Mouse (Mus musculus) spleen, embryonic (tissue): Measurements from ENCODE around the gene Inpp5f.

Experiments used
- CTCF ChIA-PET: fragments of 350-600 bp; sonication (Branson Sonifier 250); formaldehyde crosslinking; loops from one replicate; lab custom pipeline; 2022; lab: Charles Lee

The Inpp5f gene

DNA sequence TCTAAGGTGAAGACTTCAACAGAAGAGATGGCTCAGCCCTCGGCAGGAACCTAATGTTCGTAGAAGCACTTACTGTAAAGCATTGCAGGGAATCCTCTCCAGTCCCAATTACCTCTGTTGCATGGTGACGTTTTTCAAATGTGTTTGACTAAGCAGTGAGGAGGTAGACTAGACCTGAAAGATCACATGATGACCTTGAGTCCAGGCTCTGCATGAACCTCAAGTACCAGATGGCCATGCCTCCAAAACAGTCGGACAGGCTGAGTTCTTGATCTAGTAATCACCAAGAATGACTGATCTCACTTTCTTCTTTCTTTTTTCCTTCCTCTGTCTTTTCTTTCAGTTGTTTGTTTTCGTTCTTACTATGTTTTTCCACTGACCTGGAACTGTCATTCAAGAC lies 31.3 kb downstream of the Inpp5f start:
- CTCF ChIA-PET: no interaction called here

DNA sequence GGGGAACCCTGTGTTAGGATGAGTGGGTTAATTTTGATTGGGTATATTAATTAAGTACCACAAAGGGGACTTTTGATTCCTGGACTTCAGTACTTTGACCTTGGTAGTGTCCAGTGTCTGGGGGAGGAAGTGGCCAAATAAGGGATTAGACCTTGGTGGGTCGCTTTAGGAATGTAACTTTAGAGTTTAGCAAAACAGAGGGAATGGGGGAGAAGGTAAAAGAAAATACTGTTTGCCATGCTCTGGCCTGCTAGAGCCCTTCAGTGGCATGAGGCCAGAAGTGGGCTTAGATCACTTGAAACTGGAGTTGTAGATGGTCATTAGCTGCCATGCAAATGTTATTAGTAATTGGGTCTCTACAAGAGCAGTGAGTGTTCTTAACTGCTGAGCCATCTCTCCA lies 45.8 kb downstream of the Inpp5f start:
- CTCF ChIA-PET: no interaction called here

DNA sequence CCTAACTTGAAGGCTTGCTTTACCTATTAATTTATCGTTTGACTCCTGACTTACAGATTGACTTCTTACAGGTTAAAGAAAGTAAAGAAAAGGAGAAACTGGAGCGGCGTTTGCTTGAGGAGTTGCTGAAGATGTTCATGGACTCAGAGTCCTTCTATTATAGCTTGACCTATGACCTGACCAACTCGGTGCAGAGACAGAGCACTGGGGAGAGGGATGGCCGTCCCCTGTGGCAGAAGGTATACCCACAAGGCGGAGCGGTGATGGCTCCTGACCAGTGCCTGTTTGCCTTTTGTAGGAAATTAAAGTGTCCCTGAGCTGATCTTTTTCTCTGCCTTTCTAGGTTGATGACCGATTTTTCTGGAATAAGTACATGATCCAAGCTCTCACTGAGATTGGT lies 52.8 kb downstream of the Inpp5f start:
- CTCF ChIA-PET: no interaction called here

DNA sequence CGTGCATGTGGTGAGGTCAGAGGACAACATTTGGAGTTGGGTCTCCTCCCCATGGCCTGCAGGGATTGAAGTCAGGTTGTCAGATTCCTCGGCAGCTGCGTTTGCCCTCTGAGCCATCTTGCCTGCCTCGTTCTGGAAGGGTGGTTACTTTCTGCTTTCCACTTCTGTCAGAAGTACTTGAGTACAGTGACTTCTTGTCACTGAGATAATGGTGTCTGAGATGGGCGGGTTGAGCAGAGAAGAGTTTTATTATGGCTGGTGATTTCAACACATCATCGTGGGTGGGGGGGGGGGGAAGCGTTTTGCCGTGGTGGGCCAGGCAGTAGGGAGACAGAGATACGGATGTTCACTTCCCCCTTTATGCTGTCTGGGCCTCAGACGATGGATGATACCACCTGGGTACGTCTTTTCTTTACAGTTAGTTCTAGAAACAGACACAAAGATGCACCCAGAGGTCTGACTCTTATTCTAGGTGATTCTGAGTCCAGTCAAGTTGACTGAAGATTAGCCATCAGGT lies 53.8 kb downstream of the Inpp5f start:
- CTCF ChIA-PET: interaction anchor here (0.6 kb wide), 1 partner anchor 43 kb away, joined by 15 read pairs; no protein-coding TSS in a partner anchor

DNA sequence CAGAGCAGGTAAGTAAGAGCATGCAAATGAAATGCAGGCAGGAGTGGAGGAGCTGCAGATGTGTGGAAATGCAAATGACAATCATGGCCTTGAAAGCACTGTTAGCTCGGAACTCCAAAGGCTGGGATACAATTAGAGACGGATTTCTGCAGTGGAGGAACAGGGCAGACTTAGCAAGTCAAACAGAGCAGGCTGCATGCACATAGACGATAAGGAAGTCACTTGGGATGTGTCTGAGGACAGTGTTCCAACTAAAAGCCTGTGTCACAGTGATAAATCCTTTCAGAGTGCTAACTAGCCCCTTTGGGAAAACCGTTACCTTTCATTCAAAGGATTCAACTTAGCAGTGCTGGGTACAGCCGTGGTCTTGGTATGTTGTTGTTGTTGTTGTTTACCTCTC lies 56.7 kb downstream of the Inpp5f start:
- CTCF ChIA-PET: no interaction called here

DNA sequence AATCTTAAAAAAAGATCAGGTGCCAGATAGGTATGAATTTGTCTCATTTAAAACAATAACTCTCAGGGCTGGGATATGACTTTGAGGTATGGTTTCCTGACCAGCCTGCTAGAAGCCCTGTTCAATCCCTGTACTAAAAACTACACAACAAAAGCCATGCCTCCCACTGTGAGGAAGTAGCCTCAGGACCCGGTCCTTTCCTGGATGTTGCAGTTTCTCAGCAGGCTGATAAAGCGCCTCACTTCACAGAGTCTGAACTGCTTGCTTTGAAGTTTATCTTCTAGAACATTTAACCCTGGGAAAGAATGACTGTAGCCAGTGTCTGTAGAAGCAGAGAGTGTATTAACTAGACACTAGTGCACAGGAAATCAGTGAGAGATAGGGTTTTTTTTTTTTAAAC lies 57.7 kb downstream of the Inpp5f start:
- CTCF ChIA-PET: no interaction called here

DNA sequence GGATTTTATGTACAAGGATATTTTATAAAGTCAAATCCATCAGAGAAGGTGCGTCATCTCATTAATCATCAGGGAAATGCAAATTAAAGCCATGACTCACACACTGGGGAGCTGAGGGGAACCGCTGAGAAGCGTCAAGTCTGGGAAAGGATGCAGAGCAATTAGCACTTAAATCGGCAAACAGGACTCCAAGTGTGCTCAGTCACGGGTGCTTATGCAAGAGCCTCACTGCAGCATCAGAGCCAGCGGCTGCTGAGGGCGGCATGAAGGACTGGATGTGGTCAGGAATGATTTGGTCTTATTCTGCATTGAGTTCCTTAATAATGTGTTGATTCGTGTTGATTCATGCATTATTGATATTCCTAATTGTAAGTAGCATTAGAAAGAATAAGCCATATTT lies 60.8 kb downstream of the Inpp5f start:
- CTCF ChIA-PET: no interaction called here

DNA sequence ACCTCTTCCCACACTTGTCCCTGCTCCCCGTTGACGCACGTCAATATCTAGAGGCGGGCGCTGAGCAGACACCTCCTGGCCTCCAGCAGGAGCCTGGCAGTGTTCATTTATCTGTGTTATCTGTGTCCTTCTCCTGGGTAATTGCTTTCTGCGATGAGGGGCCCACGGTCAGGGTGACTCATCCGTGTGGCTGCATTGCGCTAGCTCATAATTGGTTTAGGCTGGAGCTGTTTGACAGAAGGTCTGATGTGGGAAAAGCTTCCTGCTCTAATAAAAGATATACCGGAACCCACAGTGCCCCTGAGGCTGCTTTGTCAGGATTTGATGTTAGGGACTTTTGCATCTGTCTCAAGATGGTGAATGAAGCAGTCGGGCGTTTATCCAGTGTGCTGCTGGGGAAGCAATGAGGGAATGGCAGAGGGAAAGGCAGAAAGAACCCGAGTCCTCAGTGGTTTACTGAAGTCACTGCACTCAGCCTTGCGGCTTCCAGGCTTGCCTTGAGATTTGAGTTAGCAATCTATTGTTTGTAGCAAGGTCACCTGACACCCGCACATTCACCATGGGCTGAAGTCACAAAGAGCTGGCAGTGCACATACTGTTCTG lies 61.4 kb downstream of the Inpp5f start:
- CTCF ChIA-PET: no interaction called here

DNA sequence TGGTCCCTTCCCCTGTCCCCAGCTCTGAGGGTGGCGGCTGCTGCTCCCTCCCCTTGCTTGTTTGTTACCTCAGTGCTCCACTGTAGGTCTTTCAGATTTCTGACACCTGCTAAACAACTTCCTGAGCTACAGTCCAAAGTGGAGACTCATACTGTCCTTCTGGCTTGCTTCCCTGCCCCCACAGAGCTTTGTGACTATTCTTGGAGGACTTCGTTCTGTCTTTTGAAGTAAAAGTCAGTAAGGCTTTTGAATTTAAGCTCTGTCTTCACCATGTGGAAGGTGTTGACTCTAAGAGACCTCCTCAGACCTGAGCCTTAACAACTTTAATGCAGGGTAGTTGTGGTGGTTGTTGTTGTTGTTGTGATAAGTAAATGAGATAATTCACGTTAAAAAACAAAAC lies 67.4 kb downstream of the Inpp5f start:
- CTCF ChIA-PET: no interaction called here

DNA sequence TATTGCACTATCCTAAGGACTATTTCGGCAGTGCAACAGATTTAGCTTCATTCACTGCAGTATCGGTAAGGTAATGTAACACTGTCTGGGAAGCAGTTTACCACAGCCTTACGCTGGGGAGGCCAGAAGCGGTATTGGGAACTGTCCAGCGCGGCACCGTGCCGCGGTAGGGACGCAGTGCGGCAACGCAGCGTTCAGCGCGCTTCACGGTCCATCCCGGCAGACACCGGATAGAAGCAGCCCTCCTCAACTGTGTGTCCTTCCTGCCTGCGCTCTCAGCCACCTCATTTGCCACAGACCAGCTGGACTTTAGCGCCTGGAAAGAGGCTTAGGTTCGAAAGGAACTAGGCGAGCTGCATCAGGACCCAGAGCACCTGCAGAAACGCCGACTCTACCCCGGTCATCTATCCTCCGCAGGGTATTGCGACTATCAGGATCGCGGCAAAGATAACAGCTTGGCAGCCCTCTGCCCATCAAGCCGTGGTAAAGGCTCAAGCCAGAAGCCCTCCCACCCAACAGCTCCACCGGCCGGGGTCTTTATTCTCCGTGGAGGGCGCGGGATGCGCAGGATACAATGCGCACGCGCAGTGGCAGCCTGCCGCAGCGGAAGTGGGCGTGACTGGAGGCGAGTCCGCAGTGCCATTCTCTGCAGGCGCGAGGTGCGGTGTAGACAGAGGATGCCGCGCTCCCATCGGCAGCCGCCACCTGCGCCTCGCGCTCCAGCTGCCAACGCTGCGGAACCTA lies 76.9 kb downstream of the Inpp5f start:
- CTCF ChIA-PET: interaction anchor here (0.5 to 0.6 kb wide), 2 partner anchors 12 to 220 kb away, joined by 15 read pairs; no protein-coding TSS in a partner anchor

DNA sequence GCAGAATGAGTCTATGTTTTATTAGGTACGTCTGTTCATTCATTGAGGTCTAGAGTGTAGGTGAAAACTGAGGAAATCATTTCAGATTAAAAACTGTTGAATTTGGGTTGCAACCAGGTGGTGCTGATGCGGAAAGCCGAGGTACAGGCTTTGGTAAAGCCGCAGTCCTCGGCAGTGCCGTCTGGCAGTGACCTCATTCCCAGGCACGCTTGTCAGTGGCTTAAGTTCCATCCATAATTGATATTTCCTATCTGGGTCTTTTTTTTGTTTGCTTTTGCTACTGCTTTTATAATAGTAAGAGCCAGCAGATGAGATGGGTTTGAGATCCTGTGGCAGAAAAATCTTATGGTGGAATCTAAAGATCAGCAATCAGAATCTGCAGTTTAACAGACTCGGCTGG lies 78.2 kb downstream of the Inpp5f start:
- CTCF ChIA-PET: no interaction called here

DNA sequence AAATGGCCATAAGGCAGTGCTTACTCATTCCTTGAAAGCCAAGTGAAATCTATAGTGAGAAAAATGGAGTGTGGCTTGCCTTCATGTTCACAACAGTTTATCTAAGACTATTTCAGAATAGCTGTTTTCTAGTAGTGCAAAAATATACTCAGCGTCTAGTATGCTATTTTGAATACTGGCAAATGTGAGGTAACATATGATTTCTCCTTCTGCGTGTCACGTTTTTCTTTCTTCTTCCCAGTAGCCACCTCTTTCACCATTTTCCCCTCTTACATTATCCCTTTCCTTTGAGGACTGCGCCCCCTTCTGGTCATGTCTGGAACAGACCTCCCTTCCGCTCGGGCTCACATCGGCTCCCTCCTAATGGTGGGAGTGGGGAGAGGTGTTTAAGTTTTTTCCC lies 78.9 kb downstream of the Inpp5f start:
- CTCF ChIA-PET: interaction anchor here (0.7 kb wide), 1 partner anchor 318 kb away, joined by 3 read pairs; no protein-coding TSS in a partner anchor

DNA sequence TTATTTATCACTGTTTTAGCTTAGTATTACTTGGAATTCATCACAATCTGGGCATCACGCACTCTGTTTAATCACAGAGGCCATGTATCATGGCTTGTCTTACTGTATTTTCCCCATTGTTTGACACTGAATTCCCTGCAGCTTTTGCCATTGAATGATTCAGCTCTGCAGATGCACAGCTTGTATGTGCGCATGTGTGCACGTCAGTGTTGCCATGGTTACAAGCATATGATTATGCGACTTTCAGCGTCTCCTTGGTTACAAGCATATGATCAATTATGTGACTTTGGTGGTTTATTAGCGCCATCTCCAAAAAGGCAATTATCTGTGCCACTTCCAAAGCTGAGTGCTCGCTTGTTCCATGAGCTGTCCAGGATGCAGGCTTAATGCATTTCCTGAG lies 79.7 kb downstream of the Inpp5f start:
- CTCF ChIA-PET: interaction anchor here (0.7 kb wide), 1 partner anchor 319 kb away, joined by 3 read pairs; no protein-coding TSS in a partner anchor

DNA sequence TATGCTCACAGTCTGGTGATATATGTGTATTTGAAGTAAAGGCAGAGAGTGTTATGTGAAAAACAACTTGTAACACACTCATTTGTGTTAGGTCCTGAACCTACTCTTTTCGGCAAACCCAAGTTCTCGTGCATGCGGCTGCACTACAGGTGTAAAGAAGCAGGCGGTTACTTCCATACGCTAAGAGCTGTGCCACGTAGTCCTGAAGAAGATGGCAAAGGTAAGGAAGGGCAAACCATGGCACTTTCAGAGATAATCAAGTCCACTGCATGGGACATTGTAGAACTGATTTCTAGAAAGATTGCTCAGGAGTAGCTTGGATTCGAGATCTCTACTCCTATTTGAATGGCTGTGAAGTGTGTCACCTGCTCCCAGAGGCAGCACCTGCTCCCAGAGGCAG lies 81.0 kb downstream of the Inpp5f start:
- CTCF ChIA-PET: interaction anchor here (0.7 kb wide), 1 partner anchor 130 kb away, joined by 3 read pairs; no protein-coding TSS in a partner anchor

DNA sequence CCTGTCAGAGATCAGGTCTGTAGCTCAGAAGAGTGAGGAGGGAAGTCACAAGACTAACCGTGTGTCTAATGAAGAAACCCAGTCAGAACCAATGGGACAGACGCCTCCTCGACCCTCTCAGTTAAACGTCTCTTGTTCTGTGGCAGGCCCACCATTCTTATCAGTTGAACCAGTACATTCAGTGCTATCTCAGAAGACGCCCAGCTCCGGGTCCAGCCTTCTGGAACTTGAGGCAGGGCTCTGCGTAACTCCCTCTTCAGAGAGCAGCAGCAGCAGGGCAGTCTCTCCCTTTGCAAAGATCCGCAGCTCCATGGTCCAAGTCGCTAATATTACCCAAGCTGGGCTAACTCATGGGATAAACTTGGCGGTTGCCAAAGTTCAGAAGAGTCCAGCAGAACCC lies 83.7 kb downstream of the Inpp5f start:
- CTCF ChIA-PET: no interaction called here

DNA sequence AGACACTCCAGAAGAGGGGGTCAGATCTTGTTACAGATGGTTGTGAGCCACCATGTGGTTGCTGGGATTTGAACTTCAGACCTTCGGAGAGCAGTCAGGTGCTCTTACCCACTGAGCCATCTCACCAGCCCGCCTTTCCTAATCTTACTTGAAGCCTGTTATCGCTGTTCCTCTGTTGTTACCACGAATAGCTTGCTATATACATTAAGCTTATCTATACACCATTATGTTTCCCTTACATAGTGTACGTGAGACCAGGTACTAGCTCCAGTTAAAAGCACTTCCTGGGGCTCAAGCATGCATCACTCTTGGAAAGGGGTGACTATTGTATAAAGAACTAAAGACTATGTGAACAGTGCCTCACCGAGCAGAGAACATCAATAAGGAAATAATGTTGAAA lies 88.8 kb downstream of the Inpp5f start:
- CTCF ChIA-PET: interaction anchor here (0.7 kb wide), 1 partner anchor 12 kb away, joined by 15 read pairs; no protein-coding TSS in a partner anchor

DNA sequence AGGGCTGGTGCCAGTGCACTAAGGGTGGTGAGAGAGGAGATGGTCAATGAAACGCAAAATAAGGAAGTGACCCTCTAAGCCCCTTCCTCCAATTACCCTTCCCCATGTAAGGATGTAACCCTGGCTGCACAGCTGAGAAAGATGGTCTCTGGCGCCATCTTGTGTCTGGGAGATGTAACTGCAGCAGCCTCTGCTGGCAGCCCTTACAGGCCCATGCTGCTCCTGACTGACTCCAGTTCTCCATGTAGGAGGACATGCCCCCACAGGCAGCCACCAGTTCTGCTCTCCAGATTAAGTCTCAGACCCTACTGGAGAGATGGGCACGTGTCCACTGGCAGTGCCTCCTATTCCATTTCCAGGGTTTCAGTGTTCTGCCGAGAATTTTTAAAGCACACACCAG lies 94.6 kb downstream of the Inpp5f start:
- CTCF ChIA-PET: interaction anchor here (0.6 kb wide), 1 partner anchor 567 kb away, joined by 6 read pairs; no protein-coding TSS in a partner anchor

DNA sequence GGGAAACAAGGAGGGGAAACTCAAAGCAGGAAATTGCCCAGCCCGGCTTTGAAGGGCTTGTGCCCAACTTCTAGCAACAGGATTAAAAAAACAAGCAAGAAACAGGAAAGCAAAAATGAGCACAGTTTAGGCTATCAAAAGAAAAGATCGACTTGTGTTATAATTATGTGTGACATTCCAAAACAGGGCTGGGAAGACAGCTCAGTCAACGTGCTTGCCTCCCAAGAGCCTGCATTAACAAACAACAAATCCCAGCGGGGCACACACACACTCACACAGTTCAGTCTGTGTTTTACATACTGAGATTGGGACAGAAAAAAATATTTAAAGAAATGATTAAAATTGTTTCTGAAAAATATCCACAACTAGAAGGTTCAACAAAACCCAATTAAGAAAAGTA lies 106.9 kb downstream of the Inpp5f start:
- CTCF ChIA-PET: no interaction called here

DNA sequence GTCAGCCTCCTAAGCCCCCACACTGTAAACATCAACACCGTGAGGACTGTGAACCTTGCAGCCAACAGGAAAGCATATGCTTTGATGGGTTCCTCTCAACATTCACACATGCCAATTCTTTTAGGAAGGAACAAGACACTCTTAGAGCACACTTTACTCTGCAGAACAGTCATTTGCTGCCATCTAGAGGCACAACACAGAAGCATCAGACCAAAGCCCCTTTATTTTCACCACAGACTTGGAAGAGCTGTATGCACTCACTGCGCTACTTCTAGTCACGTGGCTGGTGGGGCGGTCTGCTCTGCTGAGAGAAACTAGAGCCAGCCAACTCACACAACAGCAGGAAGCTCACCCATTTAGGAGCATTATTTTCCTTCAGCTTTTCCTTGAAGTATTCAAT lies 113.6 kb downstream of the Inpp5f start:
- CTCF ChIA-PET: interaction anchor here (1.0 to 1.1 kb wide), 2 partner anchors 13 to 15 kb away, joined by 3 read pairs; no protein-coding TSS in a partner anchor

DNA sequence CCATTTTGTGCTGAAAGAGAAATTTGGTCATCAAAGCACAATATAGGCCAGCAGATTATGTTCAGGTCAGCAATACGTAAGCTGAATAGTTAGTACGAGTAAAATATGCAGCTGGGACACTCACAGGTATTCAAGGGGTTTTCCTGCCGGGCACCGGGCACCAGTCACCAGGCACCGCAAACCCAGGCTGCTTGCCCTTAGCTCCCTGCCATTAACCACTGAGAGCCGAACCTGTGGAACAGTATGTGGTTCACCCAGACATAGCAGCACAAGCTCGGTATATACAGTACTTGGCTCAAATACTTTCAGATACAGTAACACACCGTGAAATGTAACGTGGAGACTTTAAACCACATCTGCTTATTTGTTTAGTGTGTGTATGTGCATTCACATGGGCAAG lies 114.1 kb downstream of the Inpp5f start:
- CTCF ChIA-PET: interaction anchor here (1.0 to 1.1 kb wide), 2 partner anchors 13 to 14 kb away, joined by 3 read pairs; no protein-coding TSS in a partner anchor

DNA sequence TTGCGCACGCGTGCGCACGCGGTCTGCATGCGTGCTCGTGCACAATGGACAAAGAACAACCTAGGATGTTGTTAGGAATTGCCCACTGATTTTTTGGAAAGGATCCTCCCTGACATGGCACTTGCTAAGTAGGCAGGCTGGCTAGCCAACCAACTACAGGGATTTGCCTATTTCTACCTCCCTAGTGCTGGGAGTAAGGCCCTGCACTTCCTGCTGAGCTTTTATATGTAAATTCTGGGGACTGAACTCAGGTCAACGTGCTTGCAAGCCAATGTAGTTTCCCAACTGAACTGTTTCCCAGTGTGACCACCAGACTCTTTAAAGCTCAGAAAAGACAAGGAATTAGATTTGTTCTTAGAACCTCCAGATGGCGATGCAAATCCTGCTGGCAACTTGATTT lies 115.9 kb downstream of the Inpp5f start:
- CTCF ChIA-PET: interaction anchor here (0.6 kb wide), 1 partner anchor 13 kb away, joined by 6 read pairs; no protein-coding TSS in a partner anchor

DNA sequence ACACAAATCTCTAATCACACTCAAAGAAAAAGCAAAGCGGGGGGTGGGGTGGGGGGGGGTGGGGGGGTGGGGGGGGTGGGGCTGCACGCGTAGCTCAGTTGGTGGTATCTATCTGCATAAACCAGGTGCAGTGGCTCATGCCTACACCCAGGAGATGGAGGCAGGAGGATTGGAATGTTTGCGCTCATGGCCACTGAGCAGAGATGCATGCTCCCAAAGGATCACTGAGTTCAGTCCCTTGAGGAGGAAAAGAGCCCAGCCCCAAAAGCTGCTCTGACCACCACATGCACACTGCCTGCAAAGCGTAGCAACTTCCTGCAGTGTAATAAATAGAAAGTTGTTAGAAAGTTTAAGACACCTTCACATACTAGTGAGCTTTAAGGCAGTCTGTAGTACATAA lies 116.6 kb downstream of the Inpp5f start:
- CTCF ChIA-PET: interaction anchor here (0.6 kb wide), 1 partner anchor 14 kb away, joined by 6 read pairs; no protein-coding TSS in a partner anchor
